Mouse (Mus musculus) olfactory bulb, adult 2 months (tissue): ENCODE measurements at regions not wholly inside any gene's neighbourhood (a gene's known extent, or its start where the extent isn't known, plus 50 kb on each side); places are given as distances from the start of the nearest gene placed in this dataset.

Experiments used
- CTCF ChIP-seq: fragments of 200-500 bp; IDR thresholded peaks from 2 replicates; pipeline ENCODE4 v1.5.1; 2012; ENCODE audit warnings: low read depth, mild to moderate bottlenecking, low read length, moderate library complexity; ENCODE audit not compliant: insufficient read depth
- POLR2A ChIP-seq: fragments of 200-500 bp; IDR thresholded peaks from 2 replicates; pipeline ENCODE4 v1.6.1; 2012; ENCODE audit warnings: mild to moderate bottlenecking, low read depth, low read length, moderate library complexity; ENCODE audit not compliant: insufficient read depth

DNA sequence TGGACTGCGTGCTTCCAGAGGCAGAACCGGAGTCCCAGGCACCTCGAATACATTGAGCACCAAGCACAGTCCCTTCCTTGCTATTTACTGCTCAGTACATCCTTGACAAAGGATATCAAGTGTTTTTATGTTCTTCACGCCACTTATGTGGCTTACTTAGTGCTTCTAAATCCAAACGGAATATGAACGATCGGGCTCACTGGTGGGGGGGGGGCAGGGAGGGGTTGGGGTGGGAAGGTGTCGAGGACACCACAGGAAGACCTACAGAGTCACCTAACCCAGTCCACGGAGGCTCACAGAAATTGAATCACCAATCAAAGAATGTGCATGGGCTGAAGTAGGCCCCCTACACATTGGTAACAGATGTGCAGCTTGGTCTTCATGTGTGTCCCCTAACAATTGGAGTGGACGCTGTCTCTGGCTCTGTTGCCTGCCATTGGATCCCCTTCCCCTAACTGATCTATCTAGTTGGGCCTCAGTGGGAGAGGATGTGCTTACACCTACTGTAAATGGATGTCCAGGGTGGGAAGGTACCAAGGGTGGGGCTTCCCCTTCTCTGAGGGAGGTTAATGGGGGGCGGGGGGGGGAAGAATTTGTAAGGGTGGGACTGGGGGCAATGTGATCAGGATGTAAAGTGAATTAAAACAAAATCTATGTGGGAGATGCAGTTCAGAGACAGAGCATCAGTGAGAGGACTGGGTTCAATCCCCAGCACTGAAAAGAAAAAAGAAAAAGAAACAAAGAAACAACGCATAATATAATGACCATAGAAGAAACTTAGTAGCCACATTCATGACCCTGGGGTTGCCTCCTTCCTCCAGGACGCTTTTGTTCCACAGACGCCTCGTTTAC lies 99.1 kb upstream of the Cpm start:
- TF ChIP-seq POLR2A (no peak), CTCF (no peak)
